In the genomic region with DNA sequence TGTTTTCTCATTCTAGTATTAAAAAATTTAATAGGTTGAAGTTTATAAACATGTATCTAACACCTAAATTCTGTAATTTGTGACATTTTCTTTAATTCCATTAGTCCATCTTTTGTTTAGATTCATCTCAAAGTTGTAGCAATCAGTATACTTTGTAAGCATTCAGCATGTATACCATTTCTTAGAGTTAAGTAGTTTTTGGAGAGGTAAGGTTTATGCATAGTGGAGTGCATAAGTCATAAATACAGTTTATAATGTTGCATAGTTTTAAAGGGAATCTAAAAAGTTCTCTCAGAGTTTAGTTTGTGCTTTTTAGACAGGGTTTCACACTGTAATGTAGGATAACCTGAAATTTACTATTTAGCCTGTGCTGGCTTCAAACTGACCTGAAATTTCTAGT, we compare ENCODE assay signal across 8 mouse cellular contexts. TPM values are rescaled to one million over a fixed set of nuclear protein-coding genes. Genes with fewer than 3 reads are reported as not detected.
DNase-seq lines count a peak whose midpoint lies in the region; ATAC-seq and TF ChIP-seq lines count a peak whose summit lies in the region.

No protein-coding gene starts in this region.

- peak overlapping the region; percentile 34 for H3K4me2 ChIP-seq in neural tube, embryonic 11.5 days (ENCODE audit: low read depth)
- peak overlapping the region; percentile 57 for H3K4me2 ChIP-seq in liver, embryonic 16.5 days (ENCODE audit: low read depth, low read length)

- H3K4me3 ChIP-seq in heart, adult 2 months: peak overlapping the region; percentile 88
- H3K4me3 ChIP-seq in neural tube, embryonic 11.5 days (ENCODE audit: low read depth, low read length): 0 out of 2 replicates have a peak overlapping the region, but pooled peaks have one; percentile 20
- peak overlapping the region; percentile 45; the same call in 1 of the 2 replicates for H3K4me3 ChIP-seq in liver, embryonic 16.5 days (ENCODE audit: low read depth, low read length)

- H3K4me1 ChIP-seq in heart, adult 2 months (ENCODE audit: control insufficient read depth, insufficient read depth, low read length): peaks cover 3% of the 10 kb centered on the region
- H3K4me1 ChIP-seq in neural tube, embryonic 11.5 days (ENCODE audit: control insufficient read depth, insufficient read depth, low read length): no peaks in the 10 kb centered on the region; the same call in 1 of the 2 replicates
- H3K4me1 ChIP-seq in liver, embryonic 16.5 days (ENCODE audit: control insufficient read depth, low read depth, low read length): peaks cover 13% of the 10 kb centered on the region

- H3K36me3 ChIP-seq in heart, adult 2 months (ENCODE audit: control insufficient read depth, insufficient read depth, low read length): peaks cover 20% of the 10 kb centered on the region
- peaks cover 4% of the 10 kb centered on the region for H3K36me3 ChIP-seq in neural tube, embryonic 11.5 days (ENCODE audit: control insufficient read depth, insufficient read depth, low read length)
- peaks cover 21% of the 10 kb centered on the region for H3K36me3 ChIP-seq in liver, embryonic 16.5 days (ENCODE audit: control insufficient read depth, insufficient read depth)

- H3K27ac ChIP-seq in heart, adult 2 months: no peak overlapping the region
- H3K27ac ChIP-seq in neural tube, embryonic 11.5 days (ENCODE audit: low read depth, low read length): no peak overlapping the region
- no peak overlapping the region for H3K27ac ChIP-seq in liver, embryonic 16.5 days (ENCODE audit: low read length)

- TF ChIP-seq CTCF in heart, adult 2 months (IDR thresholded peaks at IDR 0.05): no peak

- no peak for TF ChIP-seq EP300 in heart, adult 2 months (IDR thresholded peaks at IDR 0.05; ENCODE audit: insufficient read depth, low read depth, low read length)

- peaks cover 1% of the 10 kb centered on the region for H3K79me2 ChIP-seq in heart, adult 2 months (replicated peaks; ENCODE audit: control insufficient read depth, insufficient read depth, low read length)

- intact Hi-C loops in heart, adult 2 months (cut with DNase I): no loop called here

- H3K9me3 ChIP-seq in neural tube, embryonic 11.5 days (ENCODE audit: control insufficient read depth, low read length): no peaks in the 10 kb centered on the region
- no peaks in the 10 kb centered on the region for H3K9me3 ChIP-seq in liver, embryonic 16.5 days (replicated peaks; ENCODE audit: control insufficient read depth, low read length)

- no peak for TF ChIP-seq POLR2A in heart, adult 2 months (IDR thresholded peaks at IDR 0.05; ENCODE audit: insufficient read depth, low read depth, low read length)

- no peak overlapping the region for H3K9ac ChIP-seq in heart, adult 2 months (ENCODE audit: low read depth, low read length)
- H3K9ac ChIP-seq in neural tube, embryonic 11.5 days (ENCODE audit: low read length): no peak overlapping the region
- H3K9ac ChIP-seq in liver, embryonic 16.5 days (ENCODE audit: low read depth, low read length): no peak overlapping the region

- DNase-seq in heart, adult 2 months: no peak
- DNase-seq in heart, adult 9 months (ENCODE audit: low spot score in 2 of 2): no peak
- DNase-seq in neural tube, embryonic 11.5 days (ENCODE audit: low spot score): no peak
- DNase-seq in neural tube, embryonic 10.5 days (ENCODE audit: extremely low spot score, low spot score): no peak
- DNase-seq in gastrocnemius, adult 8-10 months (ENCODE audit: low spot score in 2 of 2): no peak
- no peak for DNase-seq in left cerebral cortex, adult 9 months (ENCODE audit: low spot score in 2 of 2)
- DNase-seq in thymus, postnatal 36 days: no peak

- ATAC-seq in neural tube, embryonic 11.5 days (ENCODE audit: insufficient read depth, low FRiP score, low TSS enrichment): no peak
- ATAC-seq in liver, embryonic 16.5 days (ENCODE audit: low read depth): no peak

- H3K27me3 ChIP-seq in heart, adult 2 months (ENCODE audit: control insufficient read depth, insufficient read depth, low read length): no peaks in the 10 kb centered on the region
- H3K27me3 ChIP-seq in neural tube, embryonic 11.5 days (ENCODE audit: control insufficient read depth, insufficient read depth, low read length): no peaks in the 10 kb centered on the region
- no peaks in the 10 kb centered on the region for H3K27me3 ChIP-seq in liver, embryonic 16.5 days (ENCODE audit: control insufficient read depth, insufficient read depth, low read depth, low read length)

RNA-seq across cellular contexts. Expression of a gene that starts 2.6 kb away (rescaled TPM):
- total RNA-seq in heart, adult 2 months (2021): 10 to 100 TPM; 20.6 to 21.2 TPM
- polyA plus RNA-seq in heart, adult 2 months (2012; rRNA removed): 7.5 and 12.7 TPM in 2 replicates
- 13.1 TPM in 2 replicates for polyA plus RNA-seq in neural tube, embryonic 11.5 days (2014; fragmentation: Nextera tagmentation; extraction: Ambion mirVana)
- polyA plus RNA-seq in liver, embryonic 16.5 days (2015; fragmentation: Nextera tagmentation; extraction: Ambion mirVana): 5.5 and 5.7 TPM in 2 replicates
- 10 to 100 TPM; 10.5 to 15.2 (median 11.3) TPM for total RNA-seq in gastrocnemius, adult 8-10 months (2022)

RNA-seq across cellular contexts. Expression of a gene that starts 12.4 kb away (rescaled TPM):
- 10 to 100 TPM; 38.6 to 43.5 TPM for total RNA-seq in heart, adult 2 months (2021)
- 14.0 and 26.0 TPM in 2 replicates for polyA plus RNA-seq in heart, adult 2 months (2012; rRNA removed)
- polyA plus RNA-seq in neural tube, embryonic 11.5 days (2014; fragmentation: Nextera tagmentation; extraction: Ambion mirVana): 74.6 and 75.3 TPM in 2 replicates
- polyA plus RNA-seq in liver, embryonic 16.5 days (2015; fragmentation: Nextera tagmentation; extraction: Ambion mirVana): 21.1 and 21.5 TPM in 2 replicates
- total RNA-seq in gastrocnemius, adult 8-10 months (2022): 10 to 100 TPM; 21.4 to 28.2 (median 25.6) TPM

RNA-seq across cellular contexts. Expression of a gene that starts 55.3 kb away (rescaled TPM):
- 10 to 100 TPM; 14.3 to 14.4 TPM for total RNA-seq in heart, adult 2 months (2021)
- 10.7 and 16.0 TPM in 2 replicates for polyA plus RNA-seq in heart, adult 2 months (2012; rRNA removed)
- 24.1 and 26.8 TPM in 2 replicates for polyA plus RNA-seq in neural tube, embryonic 11.5 days (2014; fragmentation: Nextera tagmentation; extraction: Ambion mirVana)
- polyA plus RNA-seq in liver, embryonic 16.5 days (2015; fragmentation: Nextera tagmentation; extraction: Ambion mirVana): 4.6 and 6.0 TPM in 2 replicates
- total RNA-seq in gastrocnemius, adult 8-10 months (2022): 10 to 100 TPM in 2 of 4 experiments, 1 to 10 TPM in 2; 8.0 to 12.4 (median 9.4) TPM

Comparison
In these comparisons a context has a peak if more than half of its experiments do, and no peak if none do; other contexts are left out.
1. H3K4me3 ChIP-seq: peak in every context shown above with its lines; median percentile 88 in heart, adult 2 months; 45 in liver, embryonic 16.5 days; 20 in neural tube, embryonic 11.5 days.